Mouse (Mus musculus): ENCODE data around the gene Rhox4f. TPM values are rescaled to one million over a fixed set of nuclear protein-coding genes. Genes with fewer than 3 reads are reported as not detected.

Rhox4f gene
- not detected for polyA plus RNA-seq (2012; fragmentation: generic; extraction: Trizol)

DNA sequence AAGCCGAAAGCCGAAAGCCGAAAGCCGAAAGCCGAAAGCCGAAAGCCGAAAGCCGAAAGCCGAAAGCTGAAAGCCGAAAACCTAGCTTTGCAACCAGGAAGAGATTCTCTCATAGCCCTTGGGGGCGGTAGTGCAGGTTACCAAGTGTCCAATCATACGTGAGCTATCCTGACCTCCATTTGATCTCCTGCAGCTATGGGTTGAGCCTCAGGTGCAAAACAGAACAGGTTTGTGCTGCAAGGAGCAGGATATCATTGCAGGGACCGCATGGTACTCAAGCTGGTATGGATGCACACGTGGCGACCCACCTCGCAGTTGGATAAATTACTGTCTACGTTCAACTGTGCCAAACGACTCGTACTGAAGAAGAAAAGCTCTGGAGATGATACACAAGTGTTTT, at the start of gene Rhox4f:
Rhox4f (minus strand) TSS at position 101 of the 400 bp plus-strand sequence.

DNA sequence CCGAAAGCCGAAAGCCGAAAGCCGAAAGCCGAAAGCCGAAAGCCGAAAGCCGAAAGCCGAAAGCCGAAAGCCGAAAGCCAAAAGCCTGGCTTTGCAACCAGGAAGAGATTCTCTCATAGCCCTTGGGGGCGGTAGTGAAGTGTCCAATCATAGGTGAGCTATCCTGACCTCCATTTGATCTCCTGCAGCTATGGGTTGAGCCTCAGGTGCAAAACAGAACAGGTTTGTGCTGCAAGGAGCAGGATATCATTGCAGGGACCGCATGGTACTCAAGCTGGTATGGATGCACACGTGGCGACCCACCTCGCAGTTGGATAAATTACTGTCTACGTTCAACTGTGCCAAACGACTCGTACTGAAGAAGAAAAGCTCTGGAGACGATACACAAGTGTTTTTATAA, 43.7 kb upstream of the Rhox4f start, which contains the start of gene Rhox4g:
Rhox4g (minus strand) TSS at position 101 of the 400 bp plus-strand sequence.

DNA sequence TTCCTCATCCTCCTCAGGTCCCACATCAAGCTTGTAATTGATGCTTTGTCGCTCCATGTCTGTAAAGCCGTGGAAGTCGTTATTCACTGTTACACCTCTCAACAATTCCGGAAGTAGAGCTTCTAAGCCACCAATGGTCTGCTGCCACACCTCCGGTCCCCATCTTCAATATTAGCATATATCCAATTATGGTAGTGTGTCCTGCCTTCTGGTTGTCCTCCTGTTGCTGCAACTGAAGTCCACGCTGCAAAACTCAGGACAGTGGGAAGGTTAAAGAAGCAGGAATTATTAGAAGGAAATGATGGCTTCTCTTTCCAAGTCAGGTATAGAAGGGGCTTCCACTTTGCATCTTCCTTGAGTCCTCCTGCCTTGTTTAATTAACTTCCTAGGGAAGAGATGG, 35.9 kb upstream of the Rhox4f start, which contains the start of gene Rhox2g:
Rhox2g (minus strand) TSS at position 101 of the 400 bp plus-strand sequence.

DNA sequence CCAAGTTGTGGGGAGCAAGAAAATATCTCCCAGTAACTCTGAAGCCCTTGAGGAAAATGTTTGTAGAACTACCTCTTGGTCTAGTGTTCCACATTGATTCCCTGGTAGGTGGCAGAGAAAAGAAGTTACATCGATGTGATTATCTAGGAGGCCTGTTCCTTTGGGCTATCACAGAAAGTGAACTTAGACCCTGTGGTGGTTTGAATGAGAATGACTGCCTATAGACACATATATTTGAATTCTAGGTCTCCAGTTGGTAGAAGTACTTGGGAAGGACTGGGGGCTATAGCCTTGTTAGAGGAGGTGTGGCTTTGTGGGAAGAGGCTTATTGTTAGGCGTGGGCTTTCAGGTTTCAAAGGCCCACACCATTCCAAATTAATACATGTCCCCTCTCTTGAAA, 21.0 kb upstream of the Rhox4f start, which contains the start of gene Rhox3g:
Rhox3g (minus strand) TSS at position 101 of the 400 bp plus-strand sequence.

DNA sequence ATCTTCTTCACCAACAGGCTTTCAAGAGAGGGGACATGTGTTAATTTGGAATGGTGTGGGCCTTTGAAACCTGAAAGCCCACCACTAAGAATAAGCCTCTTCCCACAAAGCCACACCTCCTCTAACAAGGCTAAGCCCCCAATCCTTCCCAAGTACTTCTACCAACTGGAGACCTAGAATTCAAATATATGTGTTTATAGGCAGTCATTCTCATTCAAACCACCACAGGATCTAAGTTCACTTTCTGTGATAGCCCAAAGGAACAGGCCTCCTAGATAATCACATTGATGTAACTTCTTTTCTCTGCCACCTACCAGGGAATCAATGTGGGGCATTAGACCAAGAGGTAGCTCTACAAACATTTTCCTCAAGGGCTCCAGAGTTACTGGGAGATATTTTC, 26.8 kb downstream of the Rhox4f start, which contains the start of gene Rhox3f:
Rhox3f (plus strand) TSS at position 301 of the 400 bp plus-strand sequence.

GRCm38 (mm10) chrX:37571105-37571504, 36.4 kb downstream of the Rhox4f start, which contains the start of gene Rhox2f:
Gene Rhox2f (plus strand): TSS chrX:37571405.

GRCm38 (mm10) chrX:37557112-37557511, 50.4 kb downstream of the Rhox4f start, which contains the start of gene Rhox4e:
Gene Rhox4e (plus strand): TSS chrX:37557412.

Other genes with a start within 250 kb of the Rhox4f start
- gene Rhox3a2, start 227.7 kb downstream of the Rhox4f start, polyA plus RNA-seq (2012; fragmentation: generic; extraction: Trizol), result not detected
- not detected for gene Rhox4a2, start 216.9 kb downstream of the Rhox4f start, polyA plus RNA-seq (2012; fragmentation: generic; extraction: Trizol)
- not detected for gene Rhox2b, start 195.6 kb downstream of the Rhox4f start, polyA plus RNA-seq (2012; fragmentation: generic; extraction: Trizol)
- gene Rhox4b, start 175.2 kb downstream of the Rhox4f start, polyA plus RNA-seq (2012; fragmentation: generic; extraction: Trizol), result not detected
- gene Rhox2c, start 154.0 kb downstream of the Rhox4f start, polyA plus RNA-seq (2012; fragmentation: generic; extraction: Trizol), result not detected
- not detected for gene Rhox3c, start 149.1 kb downstream of the Rhox4f start, polyA plus RNA-seq (2012; fragmentation: generic; extraction: Trizol)
- gene Rhox4c, start 127.4 kb downstream of the Rhox4f start, polyA plus RNA-seq (2012; fragmentation: generic; extraction: Trizol), result not detected
- gene Rhox2d, start 114.3 kb downstream of the Rhox4f start, polyA plus RNA-seq (2012; fragmentation: generic; extraction: Trizol), result not detected
- not detected for gene Rhox4d, start 93.3 kb downstream of the Rhox4f start, polyA plus RNA-seq (2012; fragmentation: generic; extraction: Trizol)
- gene Rhox2e, start 77.3 kb downstream of the Rhox4f start, polyA plus RNA-seq (2012; fragmentation: generic; extraction: Trizol), result not detected
- gene Rhox3e, start 65.7 kb downstream of the Rhox4f start, polyA plus RNA-seq (2012; fragmentation: generic; extraction: Trizol), result not detected
- not detected for gene Rhox4e, start 50.3 kb downstream of the Rhox4f start, polyA plus RNA-seq (2012; fragmentation: generic; extraction: Trizol)
- not detected for gene Rhox2f, start 36.3 kb downstream of the Rhox4f start, polyA plus RNA-seq (2012; fragmentation: generic; extraction: Trizol)
- not detected for gene Rhox3f, start 26.7 kb downstream of the Rhox4f start, polyA plus RNA-seq (2012; fragmentation: generic; extraction: Trizol)
- not detected for gene Rhox3g, start 20.9 kb upstream of the Rhox4f start, polyA plus RNA-seq (2012; fragmentation: generic; extraction: Trizol)
- not detected for gene Rhox2g, start 35.8 kb upstream of the Rhox4f start, polyA plus RNA-seq (2012; fragmentation: generic; extraction: Trizol)
- gene Rhox4g, start 43.6 kb upstream of the Rhox4f start, polyA plus RNA-seq (2012; fragmentation: generic; extraction: Trizol), result not detected
- gene Rhox3h, start 61.1 kb upstream of the Rhox4f start, polyA plus RNA-seq (2012; fragmentation: generic; extraction: Trizol), result not detected
- under 1 TPM in 1 of 2 experiments, not detected in 1; 0.04 TPM for gene Rhox2h, start 65.6 kb upstream of the Rhox4f start, polyA plus RNA-seq (2012; fragmentation: generic; extraction: Trizol)
- 1 to 10 TPM; 3.4 to 8.1 TPM for gene Rhox5, start 197.1 kb upstream of the Rhox4f start, polyA plus RNA-seq (2012; fragmentation: generic; extraction: Trizol)
- not detected for gene Rhox6, start 219.2 kb upstream of the Rhox4f start, polyA plus RNA-seq (2012; fragmentation: generic; extraction: Trizol)
- not detected for gene Rhox7a, start 224.0 kb upstream of the Rhox4f start, polyA plus RNA-seq (2012; fragmentation: generic; extraction: Trizol)

All from C3H10T1/2 (cell line).